Mouse (Mus musculus) heart, embryonic 12.5 days (tissue): ENCODE data around the gene Psmd2. TPM values are rescaled to one million over a fixed set of nuclear protein-coding genes. Genes with fewer than 3 reads are reported as not detected.

Experiments used
- ATAC-seq: fragments of 200-750 bp; cut with Nextera tagmentation; 2 replicates; pipeline ENCODE4 v1.8.0; 2017; ENCODE audit warnings: moderate TSS enrichment, moderate library complexity; ENCODE audit not compliant: insufficient number of reproducible peaks, low FRiP score
- H3K27ac ChIP-seq: fragments of 300-500 bp; sonication (generic); 2 replicates; pipeline ENCODE4 v1.5.1; 2016; ENCODE audit warnings: mild to moderate bottlenecking, moderate library complexity; ENCODE audit not compliant: poor library complexity, severe bottlenecking
- H3K27me3 ChIP-seq: fragments of 300-500 bp; sonication (generic); replicated peaks from 2 replicates; pipeline ENCODE4 v1.6.1; 2016; ENCODE audit warnings: mild to moderate bottlenecking, moderate library complexity
- H3K36me3 ChIP-seq: fragments of 300-500 bp; sonication (generic); 2 replicates; pipeline ENCODE4 v1.6.1; 2016; ENCODE audit warnings: mild to moderate bottlenecking, moderate library complexity
- H3K4me1 ChIP-seq: fragments of 300-500 bp; sonication (generic); replicated peaks from 2 replicates; pipeline ENCODE4 v1.6.1; 2016; ENCODE audit warnings: mild to moderate bottlenecking
- H3K4me2 ChIP-seq: fragments of 300-500 bp; sonication (generic); 2 replicates; pipeline ENCODE4 v1.6.1; 2016; ENCODE audit warnings: mild to moderate bottlenecking, moderate library complexity
- H3K4me3 ChIP-seq: fragments of 300-500 bp; sonication (generic); 2 replicates; pipeline ENCODE4 v1.5.1; 2016; ENCODE audit warnings: mild to moderate bottlenecking
- H3K9ac ChIP-seq: fragments of 300-500 bp; sonication (generic); 2 replicates; pipeline ENCODE4 v1.6.1; 2016; ENCODE audit warnings: mild to moderate bottlenecking, moderate library complexity
- H3K9me3 ChIP-seq: fragments of 300-500 bp; sonication (generic); replicated peaks from 2 replicates; pipeline ENCODE4 v1.6.1; 2016; ENCODE audit warnings: mild to moderate bottlenecking, moderate library complexity
- WGBS: fragments of 180-500 bp; shearing (Covaris S2); methylation state at CpG from one replicate; pipeline ENCODE4 v1.1.7; 2016; 5-methylcytosine and 5-hydroxymethylcytosine counted together
- polyA plus RNA-seq: library from polyadenylated mRNA; unstranded; fragments of >200 nt; fragmentation: Nextera tagmentation; extraction: Ambion mirVana; gene quantifications from 2 replicates; pipeline ENCODE4 v1.2.1, GENCODE M21; 2016

Psmd2 gene
- polyA plus RNA-seq, 1 experiment from 2014 or later: 286 TPM

GRCm38 (mm10) chr16:20621991-20622685 lies 29.3 kb upstream of the Psmd2 start:
- Histone ChIP-seq H3K36me3 (no peaks in the 10 kb centered on the region; the same call in 1 of the 2 replicates), H3K9me3 (no peaks in the 10 kb centered on the region), H3K4me3 (peak overlapping the region; percentile 70), H3K9ac (peak overlapping the region; percentile 75), H3K4me2 (peak overlapping the region; percentile 97), H3K4me1 (peaks cover 29% of the 10 kb centered on the region), H3K27ac (no peak overlapping the region; the same call in 1 of the 2 replicates), H3K27me3 (peaks cover 53% of the 10 kb centered on the region)
- WGBS: 0% methylated on average over 34 of the region's 37 CpGs
- peak; percentile 53 for ATAC-seq

DNA sequence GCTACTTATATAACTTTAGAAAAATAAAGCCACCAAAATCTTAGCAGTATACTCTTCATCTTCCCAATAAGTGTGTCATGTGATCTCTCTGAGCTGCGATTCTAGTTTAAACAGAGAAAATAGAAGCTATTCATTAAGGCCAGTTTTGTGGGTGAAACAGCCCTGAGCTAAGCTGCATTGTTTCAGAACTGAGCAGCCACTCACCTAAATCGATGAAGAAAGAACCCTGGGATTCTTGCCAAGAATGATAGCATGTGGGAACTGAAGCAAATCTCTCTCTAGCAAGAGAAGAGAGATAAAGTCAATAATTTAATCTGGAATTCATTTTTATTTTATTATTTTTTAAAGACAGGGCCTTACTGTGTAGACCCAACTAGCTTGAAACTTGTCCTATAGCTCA lies 28.2 kb upstream of the Psmd2 start:
- H3K9me3 ChIP-seq: no peaks in the 10 kb centered on the region
- H3K4me3 ChIP-seq: no peak overlapping the region
- H3K27ac ChIP-seq: no peak overlapping the region
- 45% methylated on average over 2 of the region's 2 CpGs for WGBS
- H3K9ac ChIP-seq: no peak overlapping the region
- ATAC-seq: no peak
- no peaks in the 10 kb centered on the region; the same call in 1 of the 2 replicates for H3K36me3 ChIP-seq
- peaks cover 29% of the 10 kb centered on the region for H3K4me1 ChIP-seq
- H3K4me2 ChIP-seq: no peak overlapping the region
- peaks cover 53% of the 10 kb centered on the region for H3K27me3 ChIP-seq

DNA sequence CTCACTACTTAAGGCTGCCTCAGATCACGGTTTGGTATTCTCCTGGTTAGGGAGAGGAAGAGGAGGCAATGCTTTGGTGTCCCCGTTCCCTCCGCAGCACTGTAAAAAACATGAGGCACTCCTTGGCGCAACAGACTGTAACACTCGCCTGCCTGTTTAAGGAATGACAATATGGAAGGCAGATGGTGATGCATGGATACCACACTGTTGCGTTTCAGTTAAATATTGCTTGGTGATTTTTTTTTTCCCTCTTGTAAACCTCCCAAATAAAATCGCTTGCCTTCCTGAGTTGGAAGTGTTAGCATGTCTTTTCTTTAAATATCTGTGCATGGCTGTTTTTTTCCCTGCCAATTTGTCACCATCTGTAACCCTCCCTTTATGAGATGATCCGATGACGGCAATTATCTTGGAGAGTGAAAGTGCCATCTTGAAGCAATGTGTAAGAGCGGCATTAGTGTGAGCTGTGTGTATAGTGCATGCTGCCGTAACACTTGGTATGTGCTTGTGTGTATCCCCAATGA lies 22.5 kb upstream of the Psmd2 start:
- peaks cover 26% of the 10 kb centered on the region for H3K27me3 ChIP-seq
- no peaks in the 10 kb centered on the region for H3K36me3 ChIP-seq
- no peak overlapping the region for H3K27ac ChIP-seq
- 49% methylated on average over 11 of the region's 11 CpGs for WGBS
- no peak overlapping the region for H3K9ac ChIP-seq
- no peaks in the 10 kb centered on the region for H3K9me3 ChIP-seq
- no peak for ATAC-seq
- H3K4me2 ChIP-seq: no peak overlapping the region
- peaks cover 6% of the 10 kb centered on the region; the same call in 1 of the 2 replicates for H3K4me1 ChIP-seq
- no peak overlapping the region for H3K4me3 ChIP-seq

- Histone ChIP-seq H3K4me2 (peak within 1 kb of the TSS; percentile 91), H3K36me3 (no peaks in the 10 kb centered on the region), H3K27ac (no peak within 1 kb of the TSS), H3K4me1 (peaks cover 6% of the 10 kb centered on the region; the same call in 1 of the 2 replicates), H3K9me3 (no peaks in the 10 kb centered on the region), H3K9ac (peak within 1 kb of the TSS; percentile 68), H3K4me3 (peak within 1 kb of the TSS; percentile 59), H3K27me3 (peaks cover 26% of the 10 kb centered on the region)
- no peak for ATAC-seq
- 7% methylated on average over 54 of the region's 54 CpGs for WGBS
These were observed 21.5 kb upstream of the Psmd2 start, which contains the start of gene Ece2 for GRCm38 (mm10) chr16:20629731-20630634. Gene Ece2 (plus strand): TSS chr16:20629828.

DNA sequence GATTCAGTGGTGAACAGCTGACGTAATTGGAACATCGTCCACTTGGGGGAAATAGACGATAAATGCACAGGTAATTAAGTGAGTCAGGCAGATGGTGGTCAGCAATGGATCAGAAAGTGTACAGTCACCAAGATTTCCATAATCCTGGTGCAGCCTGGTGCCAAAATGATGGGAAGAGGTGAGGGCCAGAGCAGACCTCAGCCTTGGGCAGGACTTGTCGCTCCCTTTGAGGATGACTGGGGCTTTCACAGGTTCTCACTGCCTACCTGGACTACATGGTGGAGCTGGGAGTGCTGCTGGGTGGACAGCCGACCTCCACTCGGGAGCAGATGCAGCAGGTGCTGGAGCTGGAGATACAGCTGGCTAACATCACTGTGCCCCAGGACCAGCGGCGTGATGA lies 14.0 kb upstream of the Psmd2 start:
- no peaks in the 10 kb centered on the region for H3K9me3 ChIP-seq
- ATAC-seq: no peak
- H3K36me3 ChIP-seq: no peaks in the 10 kb centered on the region
- H3K27ac ChIP-seq: no peak overlapping the region
- no peaks in the 10 kb centered on the region for H3K4me1 ChIP-seq
- WGBS: 78% methylated on average over 8 of the region's 8 CpGs
- H3K27me3 ChIP-seq: no peaks in the 10 kb centered on the region
- no peak overlapping the region for H3K4me3 ChIP-seq
- no peak overlapping the region for H3K9ac ChIP-seq
- H3K4me2 ChIP-seq: no peak overlapping the region

GRCm38 (mm10) chr16:20638367-20638766 lies 13.1 kb upstream of the Psmd2 start:
- Histone ChIP-seq H3K4me1 (no peaks in the 10 kb centered on the region), H3K36me3 (no peaks in the 10 kb centered on the region), H3K9ac (no peak overlapping the region), H3K27ac (no peak overlapping the region), H3K27me3 (0 out of 2 replicates have a peak, but pooled peaks cover 3% of the 10 kb centered on the region), H3K4me2 (no peak overlapping the region), H3K4me3 (no peak overlapping the region), H3K9me3 (no peaks in the 10 kb centered on the region)
- 77% methylated on average over 8 of the region's 8 CpGs for WGBS
- no peak for ATAC-seq

DNA sequence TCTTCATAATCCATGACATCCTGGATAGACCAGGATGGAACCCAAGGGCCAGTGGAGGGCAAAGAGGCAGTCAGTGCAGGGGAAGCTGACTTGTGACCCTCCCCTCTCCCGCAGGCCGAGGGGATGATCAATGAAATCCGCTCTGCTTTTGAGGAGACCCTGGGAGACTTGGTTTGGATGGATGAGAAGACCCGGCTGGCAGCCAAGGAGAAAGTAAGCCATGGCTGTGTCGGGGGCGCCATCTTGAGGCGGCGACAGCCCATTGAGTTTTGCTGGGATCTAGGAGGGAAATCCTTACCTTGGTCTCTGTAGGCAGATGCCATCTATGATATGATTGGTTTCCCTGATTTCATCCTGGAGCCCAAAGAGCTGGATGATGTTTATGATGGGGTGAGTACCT lies 9.3 kb upstream of the Psmd2 start:
- no peaks in the 10 kb centered on the region for H3K36me3 ChIP-seq
- no peak for ATAC-seq
- WGBS: 1% methylated on average over 8 of the region's 8 CpGs
- no peaks in the 10 kb centered on the region for H3K9me3 ChIP-seq
- H3K4me1 ChIP-seq: no peaks in the 10 kb centered on the region
- no peak overlapping the region for H3K9ac ChIP-seq
- H3K27me3 ChIP-seq: peaks cover 14% of the 10 kb centered on the region
- no peak overlapping the region for H3K4me3 ChIP-seq
- H3K4me2 ChIP-seq: no peak overlapping the region
- no peak overlapping the region for H3K27ac ChIP-seq

DNA sequence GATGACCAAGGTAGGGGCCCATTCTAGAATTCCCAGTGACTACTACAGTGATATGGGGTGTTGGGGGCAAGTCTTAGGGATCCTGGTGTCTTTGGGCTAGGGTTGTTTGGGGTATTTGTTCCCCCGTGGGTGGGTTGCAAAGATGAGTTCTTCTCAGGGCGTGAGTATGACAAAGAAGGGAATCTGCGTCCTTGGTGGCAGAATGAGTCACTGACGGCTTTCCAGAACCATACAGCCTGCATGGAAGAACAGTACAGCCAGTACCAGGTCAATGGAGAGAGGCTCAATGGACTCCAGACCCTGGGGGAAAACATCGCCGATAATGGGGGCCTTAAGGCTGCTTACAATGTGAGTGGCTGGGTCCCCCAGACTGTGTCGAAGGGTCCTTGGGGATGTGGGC lies 7.5 kb upstream of the Psmd2 start:
- no peak for ATAC-seq
- WGBS: 72% methylated on average over 7 of the region's 7 CpGs
- no peak overlapping the region for H3K4me3 ChIP-seq
- H3K27me3 ChIP-seq: peaks cover 14% of the 10 kb centered on the region
- no peaks in the 10 kb centered on the region for H3K36me3 ChIP-seq
- no peak overlapping the region; the same call in 1 of the 2 replicates for H3K9ac ChIP-seq
- no peaks in the 10 kb centered on the region for H3K4me1 ChIP-seq
- H3K4me2 ChIP-seq: no peak overlapping the region
- no peaks in the 10 kb centered on the region for H3K9me3 ChIP-seq
- H3K27ac ChIP-seq: no peak overlapping the region

DNA sequence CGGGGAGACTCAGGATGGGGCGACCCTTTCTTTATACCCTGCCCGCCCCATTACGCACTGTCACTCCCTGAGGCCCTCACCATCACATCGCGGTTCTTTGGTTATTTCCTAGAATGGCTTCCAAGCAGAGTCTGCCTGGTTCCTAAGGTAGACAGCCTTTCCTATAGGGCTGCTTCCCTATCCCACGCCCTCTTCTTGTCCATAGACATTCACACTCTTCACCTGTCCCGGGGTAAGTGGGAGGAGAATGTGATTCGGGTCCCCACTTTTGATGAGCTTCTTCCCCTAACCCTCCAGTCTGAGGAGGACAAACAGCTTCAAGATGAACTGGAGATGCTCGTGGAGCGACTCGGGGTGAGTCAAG lies 477 bp downstream of the Psmd2 start:
- Histone ChIP-seq H3K9ac (peak overlapping the region; percentile 94), H3K27ac (no peak overlapping the region), H3K4me2 (peak overlapping the region; percentile 97), H3K4me3 (peak overlapping the region; percentile 91), H3K27me3 (0 out of 2 replicates have a peak, but pooled peaks cover 2% of the 10 kb centered on the region), H3K4me1 (peaks cover 15% of the 10 kb centered on the region), H3K36me3 (peaks cover 28% of the 10 kb centered on the region), H3K9me3 (no peaks in the 10 kb centered on the region)
- no peak for ATAC-seq
- WGBS: 8% methylated on average over 12 of the region's 12 CpGs

- H3K4me1 ChIP-seq: peaks cover 15% of the 10 kb centered on the region
- H3K9ac ChIP-seq: no peak overlapping the region
- no peaks in the 10 kb centered on the region for H3K9me3 ChIP-seq
- H3K4me2 ChIP-seq: no peak overlapping the region
- H3K27me3 ChIP-seq: no peaks in the 10 kb centered on the region
- peaks cover 42% of the 10 kb centered on the region for H3K36me3 ChIP-seq
- WGBS: 54% methylated on average over 2 of the region's 2 CpGs
- no peak overlapping the region for H3K4me3 ChIP-seq
- no peak overlapping the region for H3K27ac ChIP-seq
- ATAC-seq: no peak
These were observed 1.9 kb downstream of the Psmd2 start for GRCm38 (mm10) chr16:20653315-20653714.

- 88% methylated on average over 4 of the region's 4 CpGs for WGBS
- no peak overlapping the region for H3K4me2 ChIP-seq
- no peak for ATAC-seq
- peaks cover 84% of the 10 kb centered on the region for H3K36me3 ChIP-seq
- no peak overlapping the region for H3K27ac ChIP-seq
- no peaks in the 10 kb centered on the region for H3K27me3 ChIP-seq
- no peak overlapping the region for H3K9ac ChIP-seq
- H3K4me1 ChIP-seq: peaks cover 5% of the 10 kb centered on the region
- no peak overlapping the region for H3K4me3 ChIP-seq
- H3K9me3 ChIP-seq: no peaks in the 10 kb centered on the region
These were observed 6.2 kb downstream of the Psmd2 start for GRCm38 (mm10) chr16:20657661-20658060.
